Mouse (Mus musculus) kidney, adult 9 months (tissue): ENCODE measurements at regions not wholly inside any gene's neighbourhood (a gene's known extent, or its start where the extent isn't known, plus 50 kb on each side); places are given as distances from the start of the nearest gene placed in this dataset.
A peak's percentile ranks its signal among the peaks of the same experiment; 100 is the strongest.
"Not testable (repeated sequence)": the region's sequence is repeated elsewhere in the genome, so short reads cannot be mapped to it uniquely, and the experiment has no call there.

Experiments used
- DNase-seq: peaks from one replicate; pipeline ENCODE4 v3.0.0; 2022

- no peak for DNase-seq
These were observed 105.8 kb upstream of the Dyrk2 start for GRCm38 (mm10) chr10:118975772-118976171.

GRCm38 (mm10) chr10:118973324-118973723, 103.3 kb upstream of the Dyrk2 start:
- DNase-seq, result no peak

GRCm38 (mm10) chr10:118972626-118973025, 102.6 kb upstream of the Dyrk2 start:
- no peak for DNase-seq

- no peak for DNase-seq
These were observed 100.6 kb upstream of the Dyrk2 start for GRCm38 (mm10) chr10:118970457-118971175.

- no peak for DNase-seq
These were observed 91.7 kb upstream of the Dyrk2 start for GRCm38 (mm10) chr10:118961713-118962181.

- DNase-seq, result no peak
These were observed 90.1 kb upstream of the Dyrk2 start for GRCm38 (mm10) chr10:118960076-118960475.

- no peak for DNase-seq
These were observed 89.6 kb upstream of the Dyrk2 start for GRCm38 (mm10) chr10:118959623-118960022.

GRCm38 (mm10) chr10:118956352-118956751, 86.3 kb upstream of the Dyrk2 start:
- no peak for DNase-seq

- DNase-seq, result no peak
These were observed 83.4 kb upstream of the Dyrk2 start for GRCm38 (mm10) chr10:118953440-118953839.

- no peak for DNase-seq
These were observed 82.7 kb upstream of the Dyrk2 start for GRCm38 (mm10) chr10:118952756-118953155.

- DNase-seq, result peak; percentile 63
These were observed 77.7 kb upstream of the Dyrk2 start for GRCm38 (mm10) chr10:118947724-118948123.

- no peak for DNase-seq
These were observed 77.1 kb upstream of the Dyrk2 start for GRCm38 (mm10) chr10:118947016-118947674.

- DNase-seq, result no peak
These were observed 57.3 kb upstream of the Dyrk2 start for GRCm38 (mm10) chr10:118927316-118927715.

GRCm38 (mm10) chr10:118923473-118924185, 53.6 kb upstream of the Dyrk2 start:
- no peak for DNase-seq

- DNase-seq, result not testable (repeated sequence)
These were observed 52.1 kb upstream of the Dyrk2 start for GRCm38 (mm10) chr10:118922120-118922519.
